Mouse (Mus musculus): ENCODE measurements around the gene Atcay. TPM values are rescaled to one million over a fixed set of nuclear protein-coding genes. Genes with fewer than 3 reads are reported as not detected.
"Not testable (repeated sequence)": the region's sequence is repeated elsewhere in the genome, so short reads cannot be mapped to it uniquely, and the experiment has no call there.

The Atcay gene
- polyA plus RNA-seq, 1 experiment from 2014 or later, result not detected

DNA sequence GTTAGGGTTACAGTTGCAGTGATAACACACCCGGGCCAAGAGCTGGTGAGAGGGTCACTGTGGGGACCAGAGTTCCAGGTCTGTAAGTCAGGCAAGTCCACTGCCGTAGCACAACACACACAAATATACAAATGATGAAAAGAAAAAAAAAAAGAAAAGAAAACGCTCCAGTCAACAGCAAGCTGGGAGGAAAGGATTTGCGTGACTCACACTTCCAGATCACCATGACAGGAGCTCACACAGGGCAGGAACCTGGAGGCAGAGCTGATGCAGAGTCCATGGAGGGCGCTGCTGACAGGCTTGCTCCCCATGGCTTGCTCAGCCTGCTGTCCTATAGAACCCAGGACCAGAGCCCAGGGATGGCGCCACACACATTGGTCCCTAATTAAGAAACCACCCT lies 3.6 kb upstream of the Atcay start:
- ATAC-seq (replicated peaks; ENCODE audit: low FRiP score) (no peak), DNase-seq (ENCODE audit: low spot score) (no peak)
- H3K36me3 ChIP-seq (ENCODE audit: control insufficient read depth, insufficient read depth, low read length), result no peaks in the 10 kb centered on the region
- H3K4me3 ChIP-seq (ENCODE audit: low read depth, low read length), result 0 out of 2 replicates have a peak overlapping the region, but pooled peaks have one; percentile 75
- peaks cover 10% of the 10 kb centered on the region for H3K4me1 ChIP-seq (replicated peaks; ENCODE audit: control insufficient read depth, insufficient read depth, low read length)
- no peak overlapping the region for H3K4me2 ChIP-seq
- 74% methylated on average over 6 of the region's 6 CpGs for WGBS
- no peaks in the 10 kb centered on the region for H3K9me3 ChIP-seq (ENCODE audit: control insufficient read depth, low read length)
- peaks cover 60% of the 10 kb centered on the region for H3K27me3 ChIP-seq (replicated peaks; ENCODE audit: control insufficient read depth, insufficient read depth, low read length)
- no peak overlapping the region for H3K27ac ChIP-seq (ENCODE audit: low read depth, low read length)
- no peak overlapping the region for H3K9ac ChIP-seq (ENCODE audit: low read depth, low read length)

DNA sequence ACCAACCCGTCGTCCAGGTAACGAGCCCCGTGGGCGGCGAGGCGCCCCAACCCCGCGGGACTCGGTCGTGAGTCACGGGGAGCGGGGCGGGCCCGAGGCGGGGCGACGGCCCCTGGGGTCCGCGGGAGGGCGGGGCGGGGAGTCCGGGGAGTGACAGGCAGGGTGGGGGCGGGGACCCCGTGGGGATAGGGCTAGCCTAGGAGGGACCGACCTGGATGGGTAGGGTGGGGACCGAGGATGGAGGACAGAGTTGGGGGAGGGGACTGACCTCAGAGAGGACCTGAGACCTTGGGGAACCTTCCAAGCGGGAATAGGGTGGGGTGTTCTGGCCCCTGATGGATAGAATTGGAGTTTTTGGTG lies 2.6 kb upstream of the Atcay start:
- DNase-seq (ENCODE audit: low spot score), result no peak
- Histone ChIP-seq H3K9me3 (ENCODE audit: control insufficient read depth, low read length) (no peaks in the 10 kb centered on the region), H3K27ac (ENCODE audit: low read depth, low read length) (peak overlapping the region; percentile 25; the same call in 1 of the 2 replicates), H3K4me1 (replicated peaks; ENCODE audit: control insufficient read depth, insufficient read depth, low read length) (peaks cover 10% of the 10 kb centered on the region), H3K4me3 (ENCODE audit: low read depth, low read length) (peak overlapping the region; percentile 75), H3K36me3 (ENCODE audit: control insufficient read depth, insufficient read depth, low read length) (no peaks in the 10 kb centered on the region), H3K9ac (ENCODE audit: low read depth, low read length) (peak overlapping the region; percentile 75), H3K4me2 (peak overlapping the region; percentile 79), H3K27me3 (replicated peaks; ENCODE audit: control insufficient read depth, insufficient read depth, low read length) (peaks cover 62% of the 10 kb centered on the region)
- peak; percentile 65; the same call in 1 of the 2 replicates for ATAC-seq (replicated peaks; ENCODE audit: low FRiP score)
- WGBS, result 1% methylated on average over 22 of the region's 28 CpGs

DNA sequence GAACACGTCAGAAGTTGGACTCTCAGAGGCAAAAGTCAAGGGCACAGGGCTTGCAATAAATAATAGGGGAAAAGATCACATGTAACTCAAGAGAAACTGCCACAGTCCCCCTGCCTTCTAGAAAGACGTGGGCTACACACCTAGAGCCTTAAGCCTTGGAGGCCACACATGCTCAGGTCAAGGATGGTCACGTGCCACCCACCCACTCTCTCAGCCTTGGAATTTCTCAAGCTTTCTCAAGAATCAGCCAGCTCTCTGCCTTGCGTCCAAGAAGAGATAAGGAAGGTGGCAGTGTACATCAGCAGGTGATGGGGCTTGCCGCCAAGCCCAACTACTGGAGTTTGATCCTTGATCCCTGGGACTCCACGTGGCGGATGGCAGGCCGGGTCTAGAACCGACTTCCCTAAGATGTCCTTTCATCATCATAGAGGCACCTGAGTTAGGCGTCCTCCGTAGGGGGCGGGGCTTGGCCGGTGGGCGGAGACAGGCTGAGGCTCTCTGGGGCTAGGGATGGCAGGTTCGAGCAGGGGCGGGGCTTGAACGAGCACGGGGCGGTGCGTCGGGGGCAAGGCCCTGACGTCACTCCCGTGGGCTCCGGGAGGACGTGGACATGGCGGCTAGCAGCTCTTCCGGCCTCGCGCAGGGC lies 2.1 kb upstream of the Atcay start, which contains the start of gene Zfr2:
Gene Zfr2, plus strand, starts transcription at position 576 of the 646 bp plus-strand sequence.
- H3K9ac ChIP-seq (ENCODE audit: low read depth, low read length), result peak within 1 kb of the TSS; percentile 75
- WGBS, result 7% methylated on average over 28 of the region's 29 CpGs
- H3K27ac ChIP-seq (ENCODE audit: low read depth, low read length), result peak within 1 kb of the TSS; percentile 25; the same call in 1 of the 2 replicates
- peaks cover 10% of the 10 kb centered on the region for H3K4me1 ChIP-seq (replicated peaks; ENCODE audit: control insufficient read depth, insufficient read depth, low read length)
- peak within 1 kb of the TSS; percentile 79 for H3K4me2 ChIP-seq
- DNase-seq (ENCODE audit: low spot score) (peak; percentile 90), ATAC-seq (replicated peaks; ENCODE audit: low FRiP score) (peak; percentile 93)
- no peaks in the 10 kb centered on the region for H3K36me3 ChIP-seq (ENCODE audit: control insufficient read depth, insufficient read depth, low read length)
- H3K4me3 ChIP-seq (ENCODE audit: low read depth, low read length), result peak within 1 kb of the TSS; percentile 75
- H3K27me3 ChIP-seq (replicated peaks; ENCODE audit: control insufficient read depth, insufficient read depth, low read length), result peaks cover 63% of the 10 kb centered on the region
- no peaks in the 10 kb centered on the region for H3K9me3 ChIP-seq (ENCODE audit: control insufficient read depth, low read length)

DNA sequence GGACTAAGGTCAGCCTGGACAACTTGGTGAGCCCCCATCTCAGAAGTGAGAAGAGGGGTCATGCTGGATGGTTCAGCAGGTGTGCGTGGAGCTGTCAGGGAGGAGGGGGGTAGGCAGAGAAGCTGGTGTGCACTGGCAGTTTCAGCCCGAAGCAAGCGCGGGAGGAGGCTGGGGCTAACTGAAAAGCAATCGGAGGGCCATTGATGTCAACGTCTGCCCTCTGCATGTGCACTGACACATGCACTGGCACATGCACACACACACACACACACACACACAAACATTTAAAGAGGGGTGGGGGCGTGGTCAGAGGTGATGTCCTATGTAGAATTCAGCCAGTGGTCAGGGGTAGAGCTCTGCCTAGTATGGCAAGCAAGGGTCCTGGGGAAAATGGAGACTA lies 803 bp upstream of the Atcay start:
- H3K36me3 ChIP-seq (ENCODE audit: control insufficient read depth, insufficient read depth, low read length), result no peaks in the 10 kb centered on the region
- WGBS, result 51% methylated on average over 7 of the region's 7 CpGs
- no peaks in the 10 kb centered on the region for H3K9me3 ChIP-seq (ENCODE audit: control insufficient read depth, low read length)
- H3K4me2 ChIP-seq, result no peak overlapping the region
- H3K27me3 ChIP-seq (replicated peaks; ENCODE audit: control insufficient read depth, insufficient read depth, low read length), result peaks cover 53% of the 10 kb centered on the region
- no peak for DNase-seq (ENCODE audit: low spot score)
- H3K27ac ChIP-seq (ENCODE audit: low read depth, low read length), result no peak overlapping the region
- peaks cover 10% of the 10 kb centered on the region for H3K4me1 ChIP-seq (replicated peaks; ENCODE audit: control insufficient read depth, insufficient read depth, low read length)
- ATAC-seq (replicated peaks; ENCODE audit: low FRiP score), result no peak
- H3K4me3 ChIP-seq (ENCODE audit: low read depth, low read length), result no peak overlapping the region
- H3K9ac ChIP-seq (ENCODE audit: low read depth, low read length), result no peak overlapping the region

DNA sequence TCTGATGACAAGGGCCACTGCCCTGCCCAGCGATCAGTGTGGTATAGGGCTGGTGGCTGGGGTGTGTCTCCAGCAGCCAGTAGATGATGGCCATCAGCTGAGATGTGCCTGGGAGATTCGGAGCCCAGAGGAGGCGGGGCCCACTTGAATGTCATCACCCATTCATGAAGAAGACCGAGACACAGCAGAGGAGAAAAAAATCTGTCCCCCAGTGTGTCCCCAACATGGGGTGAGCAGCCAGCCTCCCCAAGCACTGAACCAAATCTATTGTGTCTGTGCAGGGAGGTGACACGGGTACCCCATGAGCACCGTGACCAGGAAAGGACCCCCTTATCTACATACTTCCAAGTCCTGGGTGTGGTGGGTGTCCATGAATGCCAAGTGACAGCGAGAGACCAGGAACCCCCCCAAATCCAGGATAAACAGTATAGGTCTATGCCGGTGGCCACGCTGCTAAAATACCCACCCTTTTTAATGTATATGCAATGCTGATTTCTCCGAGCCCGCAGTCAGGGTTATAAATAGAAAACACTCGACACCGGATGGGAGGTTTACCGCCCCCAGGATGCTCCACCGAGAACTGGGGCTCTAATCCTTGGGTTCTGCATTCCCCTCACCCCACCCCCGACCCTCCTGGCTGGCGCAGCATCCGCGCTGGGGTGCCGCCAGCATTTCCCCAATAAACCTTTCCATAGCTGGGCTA lies 747 bp downstream of the Atcay start:
- H3K9ac ChIP-seq (ENCODE audit: low read depth, low read length), result no peak overlapping the region
- ATAC-seq (replicated peaks; ENCODE audit: low FRiP score), result no peak
- no peak overlapping the region for H3K4me2 ChIP-seq

DNA sequence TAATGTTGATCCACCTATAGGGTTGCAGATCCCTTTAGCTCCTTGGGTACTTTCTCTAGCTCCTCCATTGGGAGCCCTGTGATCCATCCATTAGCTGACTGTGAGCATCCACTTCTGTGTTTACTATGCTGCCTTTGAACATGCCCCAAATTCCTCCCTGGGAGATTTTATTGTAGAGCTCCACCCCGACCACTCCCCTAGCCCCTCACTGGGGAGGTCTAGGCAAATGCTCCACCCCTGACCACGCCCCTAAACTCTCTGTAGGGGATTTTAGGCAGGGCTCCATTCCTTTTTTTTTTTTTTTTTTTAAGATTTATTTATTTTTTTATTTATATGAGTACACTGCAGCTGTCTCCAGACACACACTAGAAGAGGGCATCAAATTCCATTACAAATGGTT lies 6.9 kb downstream of the Atcay start:
- not testable (repeated sequence) for H3K36me3 ChIP-seq (ENCODE audit: control insufficient read depth, insufficient read depth, low read length); H3K9ac ChIP-seq (ENCODE audit: low read depth, low read length); H3K9me3 ChIP-seq (ENCODE audit: control insufficient read depth, low read length); DNase-seq (ENCODE audit: low spot score); H3K4me1 ChIP-seq (replicated peaks; ENCODE audit: control insufficient read depth, insufficient read depth, low read length); H3K4me2 ChIP-seq; ATAC-seq (replicated peaks; ENCODE audit: low FRiP score); H3K27ac ChIP-seq (ENCODE audit: low read depth, low read length); H3K4me3 ChIP-seq (ENCODE audit: low read depth, low read length)
- 38% methylated on average over 2 of the region's 2 CpGs for WGBS
- H3K27me3 ChIP-seq (replicated peaks; ENCODE audit: control insufficient read depth, insufficient read depth, low read length), result peaks cover 12% of the 10 kb centered on the region

More for the DNA sequence above, 747 bp downstream of the Atcay start:
- Histone ChIP-seq H3K27me3 (replicated peaks; ENCODE audit: control insufficient read depth, insufficient read depth, low read length) (peaks cover 48% of the 10 kb centered on the region), H3K9me3 (ENCODE audit: control insufficient read depth, low read length) (no peaks in the 10 kb centered on the region), H3K4me3 (ENCODE audit: low read depth, low read length) (no peak overlapping the region), H3K27ac (ENCODE audit: low read depth, low read length) (no peak overlapping the region), H3K4me1 (replicated peaks; ENCODE audit: control insufficient read depth, insufficient read depth, low read length) (peaks cover 10% of the 10 kb centered on the region), H3K36me3 (ENCODE audit: control insufficient read depth, insufficient read depth, low read length) (no peaks in the 10 kb centered on the region)
- 15% methylated on average over 20 of the region's 20 CpGs for WGBS
- DNase-seq (ENCODE audit: low spot score), result no peak

DNA sequence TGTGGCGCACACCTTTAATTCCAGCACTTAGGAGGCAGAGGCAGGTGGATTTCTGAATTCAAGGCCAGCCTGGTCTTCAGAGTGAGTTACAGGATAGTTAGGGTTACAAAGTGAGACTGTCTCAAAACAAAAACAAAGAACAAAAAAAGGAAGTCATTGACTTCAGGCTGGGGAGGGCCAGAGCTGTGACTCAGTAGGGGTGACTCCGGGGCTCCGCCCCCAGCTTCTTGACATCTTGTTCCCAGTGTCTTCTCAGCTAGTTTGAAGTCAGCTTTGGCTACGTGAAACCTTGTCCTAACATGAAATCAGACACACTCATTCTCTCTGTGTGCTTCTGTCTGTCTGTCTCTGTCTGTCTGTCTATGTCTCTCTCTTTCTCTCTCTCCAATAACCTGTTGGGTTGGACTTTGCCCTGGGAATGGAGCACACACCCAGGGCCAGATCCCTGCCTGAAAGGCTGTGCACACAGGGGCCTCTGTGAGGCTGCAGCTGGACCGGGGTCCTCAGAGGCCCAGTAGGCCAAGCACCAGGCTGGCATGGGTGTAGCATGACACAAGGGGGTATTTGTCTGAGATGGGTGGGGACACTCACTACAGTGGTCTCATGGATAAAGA lies 9.1 kb downstream of the Atcay start:
- WGBS, result 68% methylated on average over 5 of the region's 5 CpGs

DNA sequence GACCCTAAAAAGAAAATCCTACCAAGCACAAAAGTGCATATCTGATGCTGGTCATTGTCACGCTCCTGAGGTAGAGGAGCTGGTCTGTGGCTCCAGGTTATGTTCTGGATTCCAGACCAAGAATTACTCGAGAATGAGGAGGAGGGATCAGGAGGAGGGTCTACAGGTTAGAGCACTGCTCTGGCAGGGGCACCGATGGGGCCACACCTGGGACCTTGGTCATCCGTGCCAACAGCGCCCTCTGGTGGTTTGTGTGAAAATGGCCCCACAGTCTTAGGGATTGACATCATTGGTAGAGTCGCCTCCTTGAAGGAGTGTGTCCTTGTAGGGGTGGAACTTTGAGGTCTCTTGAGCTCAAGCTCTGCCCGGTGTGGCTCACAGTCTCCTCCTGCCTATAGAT lies 12.7 kb downstream of the Atcay start:
- H3K4me1 ChIP-seq (replicated peaks; ENCODE audit: control insufficient read depth, insufficient read depth, low read length), result no peaks in the 10 kb centered on the region
- 24% methylated on average over 7 of the region's 7 CpGs for WGBS
- no peak overlapping the region for H3K4me3 ChIP-seq (ENCODE audit: low read depth, low read length)
- ATAC-seq (replicated peaks; ENCODE audit: low FRiP score), result peak; percentile 64
- H3K9ac ChIP-seq (ENCODE audit: low read depth, low read length), result no peak overlapping the region
- no peaks in the 10 kb centered on the region for H3K36me3 ChIP-seq (ENCODE audit: control insufficient read depth, insufficient read depth, low read length)
- H3K27me3 ChIP-seq (replicated peaks; ENCODE audit: control insufficient read depth, insufficient read depth, low read length), result peaks cover 2% of the 10 kb centered on the region
- no peak overlapping the region for H3K27ac ChIP-seq (ENCODE audit: low read depth, low read length)
- H3K4me2 ChIP-seq, result no peak overlapping the region
- H3K9me3 ChIP-seq (ENCODE audit: control insufficient read depth, low read length), result no peaks in the 10 kb centered on the region
- DNase-seq (ENCODE audit: low spot score), result no peak

More for the DNA sequence above, 9.1 kb downstream of the Atcay start:
- Histone ChIP-seq H3K4me3 (ENCODE audit: low read depth, low read length) (no peak overlapping the region), H3K36me3 (ENCODE audit: control insufficient read depth, insufficient read depth, low read length) (no peaks in the 10 kb centered on the region), H3K9me3 (ENCODE audit: control insufficient read depth, low read length) (no peaks in the 10 kb centered on the region), H3K27me3 (replicated peaks; ENCODE audit: control insufficient read depth, insufficient read depth, low read length) (peaks cover 3% of the 10 kb centered on the region), H3K9ac (ENCODE audit: low read depth, low read length) (no peak overlapping the region), H3K4me1 (replicated peaks; ENCODE audit: control insufficient read depth, insufficient read depth, low read length) (no peaks in the 10 kb centered on the region), H3K27ac (ENCODE audit: low read depth, low read length) (no peak overlapping the region), H3K4me2 (no peak overlapping the region)
- ATAC-seq (replicated peaks; ENCODE audit: low FRiP score) (no peak), DNase-seq (ENCODE audit: low spot score) (no peak)

Data from liver, embryonic 11.5 days (tissue).